Mouse (Mus musculus): ENCODE measurements around the gene Sprtn. TPM values are rescaled to one million over a fixed set of nuclear protein-coding genes. Genes with fewer than 3 reads are reported as not detected.
A peak's percentile ranks its signal among the peaks of the same experiment; 100 is the strongest.

Sprtn gene
- polyA plus RNA-seq, 1 experiment from 2014 or later, result 6.9 TPM

DNA sequence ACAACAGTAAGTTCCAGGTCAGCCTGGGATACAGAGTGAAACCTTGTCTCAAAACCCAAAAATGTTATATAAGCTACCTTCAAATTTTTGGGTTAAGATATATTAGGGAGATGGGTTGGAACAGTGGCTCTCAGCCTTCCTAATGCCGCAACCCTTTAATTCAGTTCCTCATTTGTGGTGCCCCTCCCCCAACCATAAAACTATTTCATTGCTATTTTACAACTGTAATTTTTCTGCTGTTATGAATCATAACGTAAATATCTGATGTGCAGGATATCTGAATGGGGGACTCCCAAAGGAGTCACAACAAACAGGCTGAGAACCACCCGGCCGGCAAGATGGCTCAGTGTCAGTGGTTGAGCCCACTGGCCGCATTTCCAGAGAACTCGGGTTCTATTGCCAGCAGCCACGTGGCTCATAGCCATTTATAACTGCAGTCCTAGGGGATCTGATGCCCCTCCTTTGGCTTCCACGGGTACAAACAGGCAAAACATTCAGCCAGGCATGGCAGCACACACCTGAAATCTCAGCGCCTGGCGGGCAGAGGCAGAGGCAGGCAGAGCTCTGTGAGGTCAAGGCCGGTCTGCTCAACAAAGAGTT, 24.9 kb downstream of the Sprtn start:
- ATAC-seq (no peak), DNase-seq (ENCODE audit: low spot score) (peak; percentile 25)
- WGBS, result 63% methylated on average over 11 of the region's 11 CpGs
- H3K4me2 ChIP-seq (replicated peaks; ENCODE audit: low read depth, low read length), result peak overlapping the region; percentile 41; the same call in 1 of the 2 replicates
- no peak overlapping the region for H3K4me3 ChIP-seq (ENCODE audit: low read depth, low read length)
- TF ChIP-seq CTCF (IDR thresholded peaks at IDR 0.05) (no peak), EP300 (IDR thresholded peaks at IDR 0.05) (no peak)
- no peaks in the 10 kb centered on the region for H3K36me3 ChIP-seq (ENCODE audit: insufficient read depth, low read length)
- H3K27me3 ChIP-seq (replicated peaks; ENCODE audit: insufficient read depth, low read length), result no peaks in the 10 kb centered on the region
- H3K9ac ChIP-seq (replicated peaks; ENCODE audit: low read depth), result no peak overlapping the region
- no peaks in the 10 kb centered on the region for H3K9me3 ChIP-seq (ENCODE audit: low read length)
- H3K4me1 ChIP-seq (ENCODE audit: insufficient read depth, low read depth, low read length), result peaks cover 5% of the 10 kb centered on the region
- no peak overlapping the region for H3K27ac ChIP-seq (ENCODE audit: low read length)

DNA sequence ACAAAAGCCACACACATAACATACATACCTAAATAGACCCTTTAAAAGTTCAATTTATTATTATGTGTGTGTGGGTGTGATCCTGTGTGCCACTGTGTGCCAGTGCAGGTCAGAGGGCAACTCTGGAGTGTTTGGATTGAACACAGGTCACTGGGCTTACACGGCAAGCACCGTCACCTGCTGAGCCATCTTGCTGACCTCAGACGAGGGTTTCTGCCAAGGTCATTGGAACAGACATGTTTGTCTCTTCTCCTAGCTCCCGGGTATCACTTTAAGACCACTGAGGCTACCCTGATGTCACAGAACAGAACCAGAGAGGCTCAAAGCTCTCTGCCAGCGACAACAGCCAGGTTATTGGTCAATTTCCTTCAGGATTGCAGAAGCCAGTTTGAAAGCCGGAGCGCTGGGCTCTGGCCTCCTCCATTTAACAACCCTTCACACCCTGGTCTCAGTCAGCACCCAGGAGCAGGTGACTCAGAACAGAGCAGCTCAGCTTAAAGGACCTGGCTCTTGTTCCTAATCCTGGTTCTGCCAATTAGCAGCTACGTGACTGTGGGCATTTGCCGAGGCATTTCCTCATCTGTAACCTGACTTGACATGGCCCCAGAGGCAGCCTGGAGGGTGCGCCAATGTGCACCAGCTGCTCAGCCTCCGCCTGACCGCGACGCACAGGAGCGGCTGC, 26.4 kb downstream of the Sprtn start:
- Histone ChIP-seq H3K9me3 (ENCODE audit: low read length) (no peaks in the 10 kb centered on the region), H3K27ac (ENCODE audit: low read length) (no peak overlapping the region), H3K9ac (replicated peaks; ENCODE audit: low read depth) (no peak overlapping the region), H3K4me3 (ENCODE audit: low read depth, low read length) (no peak overlapping the region), H3K27me3 (replicated peaks; ENCODE audit: insufficient read depth, low read length) (no peaks in the 10 kb centered on the region), H3K36me3 (ENCODE audit: insufficient read depth, low read length) (no peaks in the 10 kb centered on the region), H3K4me2 (replicated peaks; ENCODE audit: low read depth, low read length) (no peak overlapping the region), H3K4me1 (ENCODE audit: insufficient read depth, low read depth, low read length) (peaks cover 5% of the 10 kb centered on the region)
- DNase-seq (ENCODE audit: low spot score) (no peak), ATAC-seq (no peak)
- 79% methylated on average over 15 of the region's 15 CpGs for WGBS
- TF ChIP-seq EP300 (IDR thresholded peaks at IDR 0.05), result no peak
- TF ChIP-seq CTCF (IDR thresholded peaks at IDR 0.05), result no peak

DNA sequence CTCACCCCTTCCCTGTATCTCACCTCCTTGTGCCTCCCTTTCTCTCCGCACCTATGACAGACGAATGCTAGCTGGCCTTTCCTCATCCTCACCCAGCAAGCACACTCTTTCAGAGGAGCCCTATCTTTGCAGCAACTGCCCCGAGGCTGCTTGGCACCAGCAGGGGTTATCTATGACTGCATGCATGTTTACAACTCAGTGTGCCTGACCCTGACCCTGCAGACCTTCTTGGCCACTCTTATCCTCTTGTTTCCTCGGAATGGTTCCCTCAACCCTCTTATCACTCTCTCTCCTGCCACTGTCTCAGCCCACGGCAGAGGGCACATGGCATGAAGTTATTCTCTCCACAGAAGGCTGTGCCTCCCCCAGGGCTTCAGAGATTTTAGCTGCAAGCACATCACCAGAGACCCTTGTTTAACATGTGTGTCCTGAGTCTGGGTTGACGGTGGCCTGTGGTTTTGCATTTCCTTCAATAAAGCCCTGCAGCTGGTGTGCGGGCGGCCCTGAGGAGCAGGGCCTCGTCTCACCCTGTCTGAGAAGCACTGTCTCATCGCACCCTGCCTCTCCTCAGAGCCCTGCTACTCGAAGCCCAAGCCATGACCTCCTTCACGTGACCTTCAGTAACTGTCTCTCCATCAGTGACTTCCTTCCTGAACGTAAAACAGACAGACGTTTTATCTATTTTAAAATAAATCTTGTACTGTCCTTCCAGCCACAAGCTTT, 28.0 kb downstream of the Sprtn start:
- Histone ChIP-seq H3K9ac (replicated peaks; ENCODE audit: low read depth) (no peak overlapping the region), H3K9me3 (ENCODE audit: low read length) (no peaks in the 10 kb centered on the region), H3K27ac (ENCODE audit: low read length) (no peak overlapping the region; the same call in 1 of the 2 replicates), H3K4me1 (ENCODE audit: insufficient read depth, low read depth, low read length) (peaks cover 5% of the 10 kb centered on the region), H3K36me3 (ENCODE audit: insufficient read depth, low read length) (no peaks in the 10 kb centered on the region), H3K4me2 (replicated peaks; ENCODE audit: low read depth, low read length) (no peak overlapping the region), H3K4me3 (ENCODE audit: low read depth, low read length) (no peak overlapping the region), H3K27me3 (replicated peaks; ENCODE audit: insufficient read depth, low read length) (no peaks in the 10 kb centered on the region)
- DNase-seq (ENCODE audit: low spot score) (no peak), ATAC-seq (no peak)
- 48% methylated on average over 14 of the region's 14 CpGs for WGBS
- no peak for TF ChIP-seq CTCF (IDR thresholded peaks at IDR 0.05)
- no peak for TF ChIP-seq EP300 (IDR thresholded peaks at IDR 0.05)

DNA sequence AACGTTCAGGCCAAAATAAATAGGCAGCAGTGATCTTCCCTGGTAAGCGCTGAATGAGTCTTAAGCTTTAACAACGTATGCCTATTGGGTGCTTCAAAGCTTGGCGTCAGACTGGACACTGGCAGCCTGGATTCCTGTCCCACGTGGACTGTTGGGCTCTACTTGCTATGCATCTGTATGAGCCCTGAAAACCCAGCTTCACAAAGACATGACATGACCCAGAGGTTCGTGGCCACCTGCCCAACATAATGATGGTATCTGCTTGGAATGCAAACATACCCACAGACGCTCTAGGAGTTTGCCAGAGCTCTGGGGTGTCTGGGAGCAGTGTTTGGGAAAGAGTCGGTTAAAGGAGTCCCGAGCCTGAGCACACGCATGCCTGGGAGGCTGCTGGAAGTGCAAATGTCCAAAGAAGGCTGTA, 28.7 kb downstream of the Sprtn start:
- Histone ChIP-seq H3K27me3 (replicated peaks; ENCODE audit: insufficient read depth, low read length) (no peaks in the 10 kb centered on the region), H3K4me2 (replicated peaks; ENCODE audit: low read depth, low read length) (no peak overlapping the region), H3K27ac (ENCODE audit: low read length) (no peak overlapping the region), H3K4me1 (ENCODE audit: insufficient read depth, low read depth, low read length) (peaks cover 5% of the 10 kb centered on the region), H3K4me3 (ENCODE audit: low read depth, low read length) (no peak overlapping the region), H3K36me3 (ENCODE audit: insufficient read depth, low read length) (no peaks in the 10 kb centered on the region), H3K9me3 (ENCODE audit: low read length) (no peaks in the 10 kb centered on the region), H3K9ac (replicated peaks; ENCODE audit: low read depth) (no peak overlapping the region)
- ATAC-seq (peak; percentile 82), DNase-seq (ENCODE audit: low spot score) (peak; percentile 48)
- 28% methylated on average over 10 of the region's 10 CpGs for WGBS
- TF ChIP-seq CTCF (IDR thresholded peaks at IDR 0.05), result no peak
- TF ChIP-seq EP300 (IDR thresholded peaks at IDR 0.05), result no peak

DNA sequence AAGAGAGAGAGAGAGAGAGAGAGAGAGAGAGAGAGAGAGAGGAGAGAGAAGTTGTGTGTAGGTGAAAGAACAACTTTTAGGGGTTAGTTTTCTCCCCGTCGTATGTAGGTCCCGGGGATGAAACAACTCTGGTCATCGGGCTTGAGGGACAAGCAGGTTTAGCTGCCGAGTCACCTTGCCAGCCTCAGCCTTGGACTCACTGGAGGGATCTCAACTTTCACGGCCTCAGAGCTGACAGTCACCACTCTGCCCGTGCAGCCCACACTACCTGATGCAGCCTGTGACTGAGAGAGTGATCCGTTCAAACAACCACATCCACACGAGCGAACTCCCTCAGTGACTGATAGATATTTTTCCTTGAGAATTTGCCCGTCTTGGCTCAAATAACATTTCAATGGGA, 31.3 kb downstream of the Sprtn start:
- 78% methylated on average over 11 of the region's 11 CpGs for WGBS
- no peak overlapping the region for H3K4me2 ChIP-seq (replicated peaks; ENCODE audit: low read depth, low read length)
- no peak for DNase-seq (ENCODE audit: low spot score)
- ATAC-seq, result no peak
- no peaks in the 10 kb centered on the region for H3K36me3 ChIP-seq (ENCODE audit: insufficient read depth, low read length)
- TF ChIP-seq CTCF (IDR thresholded peaks at IDR 0.05) (no peak), EP300 (IDR thresholded peaks at IDR 0.05) (no peak)
- H3K4me1 ChIP-seq (ENCODE audit: insufficient read depth, low read depth, low read length), result no peaks in the 10 kb centered on the region
- H3K27me3 ChIP-seq (replicated peaks; ENCODE audit: insufficient read depth, low read length), result no peaks in the 10 kb centered on the region
- no peak overlapping the region for H3K9ac ChIP-seq (replicated peaks; ENCODE audit: low read depth)
- no peak overlapping the region for H3K27ac ChIP-seq (ENCODE audit: low read length)
- no peak overlapping the region for H3K4me3 ChIP-seq (ENCODE audit: low read depth, low read length)
- no peaks in the 10 kb centered on the region for H3K9me3 ChIP-seq (ENCODE audit: low read length)

DNA sequence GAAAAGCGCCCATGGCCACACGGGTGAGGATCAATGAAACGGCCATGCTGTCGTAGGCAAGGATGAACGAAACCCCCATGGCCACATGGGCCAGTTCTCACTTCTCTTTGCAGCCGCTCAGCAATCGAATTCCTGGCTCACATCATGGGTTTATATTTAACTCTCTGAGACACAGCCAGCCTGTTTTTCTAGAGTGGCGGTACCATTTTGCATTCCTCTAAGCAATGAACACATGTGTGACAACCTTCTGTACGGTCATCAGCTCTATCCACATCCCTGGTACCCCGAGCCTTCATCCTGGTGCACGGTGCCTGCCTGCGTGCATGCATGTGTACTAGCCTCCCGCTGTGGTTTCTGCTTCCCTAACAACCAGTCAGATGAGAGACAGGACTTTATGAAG, 32.4 kb downstream of the Sprtn start:
- Histone ChIP-seq H3K4me2 (replicated peaks; ENCODE audit: low read depth, low read length) (no peak overlapping the region), H3K9ac (replicated peaks; ENCODE audit: low read depth) (no peak overlapping the region), H3K4me1 (ENCODE audit: insufficient read depth, low read depth, low read length) (no peaks in the 10 kb centered on the region), H3K4me3 (ENCODE audit: low read depth, low read length) (no peak overlapping the region), H3K27me3 (replicated peaks; ENCODE audit: insufficient read depth, low read length) (no peaks in the 10 kb centered on the region), H3K9me3 (ENCODE audit: low read length) (no peaks in the 10 kb centered on the region), H3K36me3 (ENCODE audit: insufficient read depth, low read length) (no peaks in the 10 kb centered on the region), H3K27ac (ENCODE audit: low read length) (no peak overlapping the region)
- no peak for TF ChIP-seq CTCF (IDR thresholded peaks at IDR 0.05)
- TF ChIP-seq EP300 (IDR thresholded peaks at IDR 0.05), result no peak
- WGBS, result 78% methylated on average over 13 of the region's 13 CpGs
- no peak for DNase-seq (ENCODE audit: low spot score)
- ATAC-seq, result no peak
